Mouse (Mus musculus): ENCODE results near the gene Vps45. TPM values are rescaled to one million over a fixed set of nuclear protein-coding genes. Genes with fewer than 3 reads are reported as not detected.

Vps45 gene
- 15.3 and 20.3 TPM in 2 replicates for polyA plus RNA-seq (2012; rRNA removed)

DNA sequence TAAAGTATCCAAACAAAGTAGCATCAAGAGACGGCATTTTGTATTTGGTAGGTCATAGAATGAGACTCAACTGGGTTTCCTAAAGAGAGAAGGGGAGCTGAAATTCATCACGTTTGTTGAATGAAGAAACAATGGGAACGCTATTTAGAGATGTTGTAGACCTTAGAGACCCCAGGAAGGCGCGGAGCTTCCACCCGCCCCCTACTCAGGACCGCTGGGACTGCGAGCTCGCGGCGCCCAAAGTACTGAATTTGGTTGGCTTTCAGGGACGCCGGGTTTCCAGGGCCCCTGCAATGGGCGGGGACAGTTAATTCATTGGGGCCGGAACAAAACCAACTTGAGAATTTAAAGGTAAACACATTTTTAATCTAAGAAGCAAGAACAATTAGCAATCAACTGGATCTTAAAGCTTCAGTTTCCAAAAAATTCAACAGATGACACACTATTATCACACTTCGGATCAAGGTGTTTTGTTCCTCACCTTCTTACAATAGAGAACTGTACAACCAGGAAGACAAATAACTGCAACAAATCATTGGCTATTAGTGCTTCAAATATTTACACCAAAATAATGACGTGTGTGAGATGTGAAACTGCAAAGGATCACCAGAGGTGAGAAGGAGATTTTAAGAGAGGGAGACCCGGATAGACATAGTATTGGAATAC lies at the start of gene Vps45:
Gene Vps45, minus strand, starts transcription at position 236 of the 666 bp plus-strand sequence.
- DNase-seq (ENCODE audit: low spot score), result peak; percentile 47

DNA sequence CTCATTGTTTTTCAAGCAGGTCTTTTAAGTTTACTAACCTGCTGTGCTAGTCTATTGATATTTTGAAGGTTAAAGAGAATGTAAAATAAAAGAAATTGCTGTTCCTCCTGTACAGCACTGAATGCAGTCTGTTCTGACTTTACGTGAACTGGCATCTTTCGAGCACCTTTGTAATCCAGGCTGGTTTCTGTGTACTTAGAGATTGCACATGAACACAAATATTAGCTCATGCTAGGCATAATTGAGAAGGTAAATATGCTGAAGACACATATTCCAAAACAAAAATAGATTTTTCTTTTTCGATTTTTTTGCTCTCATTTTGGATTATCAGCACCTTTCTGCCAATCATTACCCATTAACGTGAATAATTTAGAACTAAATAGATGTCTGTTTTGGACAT lies 47.9 kb upstream of the Vps45 start:
- no peak for DNase-seq (ENCODE audit: low spot score)

DNA sequence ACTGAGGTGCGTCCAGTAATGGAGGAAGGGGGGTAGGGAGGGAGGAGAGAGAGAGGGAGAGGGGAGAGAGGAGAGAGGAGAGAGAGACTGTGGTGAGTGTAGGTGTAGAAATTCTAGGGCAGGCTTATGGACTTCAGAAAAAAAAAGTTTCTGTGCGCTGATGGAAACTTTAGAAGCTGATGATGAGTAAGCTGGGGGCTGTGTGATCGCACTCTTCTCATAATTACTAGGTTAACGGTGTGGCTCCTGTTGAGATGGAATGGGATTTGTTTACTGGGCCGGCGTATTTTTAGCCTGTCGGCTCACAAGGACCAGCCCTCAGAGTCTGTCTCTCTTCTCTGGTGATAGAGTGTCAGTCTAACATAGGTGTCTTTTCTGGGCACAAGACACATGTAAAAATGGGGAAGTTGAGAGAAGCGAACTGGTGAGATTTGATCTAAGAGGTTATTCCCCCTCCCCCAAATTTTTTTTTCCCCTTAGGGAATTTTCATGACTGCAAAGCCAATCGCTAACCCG lies 47.0 kb upstream of the Vps45 start:
- DNase-seq (ENCODE audit: low spot score), result no peak

DNA sequence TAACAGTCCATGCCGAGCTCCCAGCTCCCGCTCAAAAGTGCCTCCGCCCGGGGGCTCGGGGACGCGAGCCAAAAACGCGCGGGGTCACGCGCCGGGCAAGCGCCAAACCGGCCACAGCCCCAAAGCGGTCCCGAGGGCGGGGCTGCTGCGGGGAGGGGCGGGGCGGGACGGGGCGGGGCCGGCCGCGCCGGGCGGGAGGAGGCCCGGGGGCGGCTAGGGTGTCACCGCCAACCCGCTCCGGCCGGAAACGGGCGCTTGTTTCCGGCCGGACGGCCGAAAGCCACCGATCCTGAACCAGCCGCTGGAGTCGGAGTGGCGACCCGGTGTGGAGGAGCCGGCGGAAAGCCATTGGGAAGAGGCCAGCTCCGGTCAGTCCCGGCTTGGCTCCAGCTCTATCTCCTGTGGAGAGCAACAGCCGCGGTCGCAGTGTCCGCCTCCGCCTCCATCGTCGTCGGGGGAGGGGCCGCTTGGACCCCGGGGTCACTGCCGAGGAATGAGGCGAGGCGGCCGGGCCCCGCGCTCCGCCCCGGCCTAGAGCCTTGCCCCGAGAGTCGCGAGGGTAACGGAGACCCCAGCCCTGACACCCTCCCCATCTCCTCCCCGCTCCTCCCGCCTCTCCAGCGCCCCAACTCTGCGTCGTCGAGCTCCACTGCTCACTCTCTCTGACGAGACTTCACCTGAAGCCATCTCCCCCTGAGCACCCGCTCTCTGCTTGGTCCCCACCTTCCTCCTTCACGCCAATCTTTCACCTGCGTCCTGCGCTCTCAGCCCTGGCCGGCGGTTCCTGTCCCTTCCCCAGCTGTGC lies 46.2 kb upstream of the Vps45 start, which contains the start of gene Otud7b:
Gene Otud7b, plus strand, starts transcription at position 267 of the 805 bp plus-strand sequence.
- DNase-seq (ENCODE audit: low spot score), result peak; percentile 80

DNA sequence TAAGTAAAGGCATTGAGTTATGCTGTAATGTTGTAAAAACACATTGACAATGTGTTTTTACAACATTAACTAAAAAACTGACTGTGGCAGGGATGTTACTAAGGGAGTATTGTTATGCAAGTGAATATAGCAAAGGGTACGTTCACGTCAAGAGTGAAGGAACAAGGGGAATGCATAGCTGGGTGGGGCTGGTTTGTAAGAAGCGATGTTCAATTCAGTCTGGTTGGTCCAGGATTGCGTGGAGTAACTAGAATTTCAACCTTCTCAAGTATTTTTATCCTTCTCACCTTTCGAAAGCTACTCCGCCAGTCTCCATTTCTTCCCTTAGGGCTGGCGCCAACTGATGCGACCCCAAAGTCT lies 45.6 kb upstream of the Vps45 start:
- DNase-seq (ENCODE audit: low spot score), result no peak

DNA sequence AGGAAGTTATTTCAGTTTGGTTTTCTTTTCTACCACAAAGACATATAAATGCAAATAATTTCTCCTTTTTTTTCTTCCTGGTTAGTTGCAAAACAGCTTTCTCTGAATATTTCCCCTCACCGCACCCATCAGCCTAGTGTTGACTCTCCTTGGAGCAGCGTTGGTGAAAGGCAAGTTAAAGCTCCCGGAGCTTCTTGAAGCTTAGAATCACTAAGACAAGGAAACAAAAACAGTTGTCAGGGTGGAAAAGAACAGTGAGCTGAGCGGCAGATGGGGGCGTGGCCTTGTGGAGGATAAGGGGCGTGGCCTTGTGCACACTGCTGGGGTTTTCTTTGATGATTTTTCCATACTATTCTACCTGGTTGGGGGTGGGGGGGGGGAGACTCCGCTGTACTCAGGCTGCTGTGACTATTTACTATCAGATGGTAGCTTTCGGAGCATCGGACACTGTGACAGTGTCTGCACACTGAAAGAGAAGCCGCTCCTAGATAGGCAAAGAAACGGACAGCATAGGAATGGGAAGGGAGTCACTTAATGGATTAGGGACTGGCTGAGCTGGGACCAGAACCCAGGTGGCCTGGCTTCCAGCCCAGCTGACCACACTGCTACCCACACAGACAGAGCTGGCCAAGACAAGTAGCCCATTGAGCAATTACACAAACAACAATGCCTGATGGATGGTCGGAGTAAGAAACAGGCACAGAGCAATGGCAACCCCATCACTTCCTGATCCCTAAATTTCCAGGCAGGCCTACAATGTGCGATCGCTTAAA lies 44.0 kb upstream of the Vps45 start:
- no peak for DNase-seq (ENCODE audit: low spot score)

DNA sequence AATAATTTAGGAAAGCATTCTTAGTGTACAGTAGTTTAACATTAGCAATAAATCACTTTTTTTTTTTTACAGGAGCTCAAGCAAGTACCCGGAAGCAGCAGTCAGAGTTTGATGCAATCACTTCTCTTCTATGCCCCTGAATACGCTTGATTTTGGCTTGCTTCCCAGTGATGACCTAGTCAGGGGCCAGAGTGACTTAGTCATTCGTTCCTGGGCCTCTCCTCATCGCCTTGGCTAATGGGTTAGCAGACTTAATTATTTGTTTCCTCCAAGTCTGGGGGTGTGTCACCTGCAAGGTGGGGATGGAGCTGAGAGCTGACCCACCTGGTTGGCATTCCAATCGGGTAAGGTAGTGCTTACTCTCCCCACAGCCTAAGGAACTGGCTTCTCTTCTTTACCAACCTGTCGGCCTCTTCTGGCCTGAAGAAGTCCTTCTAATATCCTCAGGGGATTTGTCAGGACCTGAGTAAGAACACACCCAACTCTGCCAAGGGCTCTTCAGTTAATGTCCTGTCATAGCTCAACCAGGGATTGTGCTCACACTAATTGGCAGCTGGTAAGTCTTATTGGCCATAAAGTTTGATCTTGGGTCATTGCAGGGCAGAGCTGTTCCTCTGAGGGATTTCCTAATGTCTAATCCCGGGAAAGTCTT lies 40.5 kb upstream of the Vps45 start:
- no peak for DNase-seq (ENCODE audit: low spot score)

DNA sequence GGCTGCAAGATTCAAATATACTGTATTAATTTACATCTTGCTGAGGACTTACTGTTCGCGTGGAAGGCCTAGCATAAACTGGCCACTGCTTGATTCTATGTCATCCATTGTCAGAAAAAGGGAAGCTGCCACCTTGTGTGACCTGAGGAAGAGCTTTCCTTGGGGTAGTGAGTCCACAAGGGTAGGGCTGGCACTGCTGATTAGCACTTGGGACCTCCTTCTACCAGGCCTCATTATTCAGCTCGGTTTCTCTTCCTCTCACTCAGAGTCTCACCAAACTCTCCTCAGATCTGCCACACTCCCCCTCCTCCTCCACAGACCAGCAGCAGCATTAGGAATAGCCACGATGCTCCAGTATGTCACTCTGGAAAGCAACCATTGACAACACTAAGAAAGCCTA lies 39.9 kb upstream of the Vps45 start:
- no peak for DNase-seq (ENCODE audit: low spot score)

DNA sequence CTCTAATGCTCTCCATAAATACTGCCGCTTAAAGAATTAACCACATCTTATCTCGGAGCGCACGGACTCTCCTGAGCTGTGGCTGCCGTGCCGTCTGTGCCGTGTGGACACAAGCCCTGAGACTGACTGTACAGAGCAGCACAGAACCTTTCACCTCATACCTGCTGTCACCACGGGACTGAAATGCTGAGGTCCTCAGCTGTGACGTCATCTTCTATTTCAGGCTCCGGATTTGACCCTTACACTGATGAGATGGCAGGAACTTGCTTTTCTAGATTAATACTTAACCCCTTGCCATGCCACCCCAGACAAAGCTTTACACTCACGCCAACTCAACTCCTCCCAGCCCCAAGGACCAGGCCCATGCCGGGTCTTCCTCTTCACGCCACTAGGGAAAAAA lies 35.9 kb upstream of the Vps45 start:
- DNase-seq (ENCODE audit: low spot score), result no peak

DNA sequence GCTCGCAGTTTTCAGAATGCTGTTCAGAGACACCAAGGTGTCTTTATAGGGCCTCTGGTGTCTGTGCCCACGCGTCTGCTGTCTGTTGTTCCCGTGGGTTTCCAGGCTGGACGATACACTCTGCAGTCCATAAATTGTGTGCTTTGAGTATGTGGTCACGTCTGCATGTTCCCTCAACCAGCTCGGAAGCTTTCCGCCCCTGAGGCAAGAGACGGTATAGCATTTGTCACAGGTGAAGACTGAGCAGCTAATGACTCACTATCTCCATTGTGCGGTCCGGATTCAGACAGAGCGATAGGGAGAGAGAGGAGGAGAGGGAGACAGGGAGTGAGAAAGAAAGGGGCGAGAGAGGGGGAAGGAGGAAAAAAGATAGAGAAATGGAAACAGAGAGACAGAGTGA lies 35.2 kb upstream of the Vps45 start:
- no peak for DNase-seq (ENCODE audit: low spot score)

DNA sequence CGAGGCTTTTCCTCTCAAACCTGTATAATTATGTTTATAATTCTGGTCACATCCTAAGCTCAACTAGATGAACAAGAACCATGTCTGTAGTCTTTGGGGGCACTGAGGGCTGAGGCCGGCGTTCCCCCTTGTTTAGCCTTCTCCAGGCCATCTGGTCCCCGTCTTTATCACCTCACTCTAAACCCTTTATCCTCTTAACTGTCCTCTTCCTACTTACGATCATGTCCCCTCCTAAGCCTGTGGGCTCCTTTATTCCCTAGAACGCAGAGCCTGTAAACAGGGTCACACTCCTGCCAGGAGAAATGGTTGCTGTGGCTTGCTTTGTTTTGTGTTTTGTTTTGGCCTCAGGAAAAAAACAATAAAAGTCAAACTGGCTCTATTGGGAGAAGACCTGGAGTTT lies 33.7 kb upstream of the Vps45 start:
- no peak for DNase-seq (ENCODE audit: low spot score)

DNA sequence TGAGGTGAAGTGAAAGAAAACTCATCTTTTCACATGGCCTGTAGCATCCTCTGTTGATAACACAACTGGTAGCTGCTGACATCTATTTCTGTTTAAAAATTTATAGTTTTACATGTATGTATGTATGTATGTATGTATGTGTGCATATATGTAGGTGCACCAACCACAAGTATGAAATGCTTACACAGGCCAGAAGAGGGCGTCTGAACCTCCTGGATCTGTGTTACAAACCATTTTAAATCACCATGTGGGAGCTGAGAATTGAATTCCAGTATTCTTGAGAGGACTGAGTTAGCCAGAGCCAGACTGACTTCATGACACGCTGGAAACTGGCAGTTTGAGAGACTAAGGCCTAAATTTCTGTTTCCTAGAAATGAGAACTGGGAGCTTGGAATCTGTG lies 32.9 kb upstream of the Vps45 start:
- DNase-seq (ENCODE audit: low spot score), result no peak

DNA sequence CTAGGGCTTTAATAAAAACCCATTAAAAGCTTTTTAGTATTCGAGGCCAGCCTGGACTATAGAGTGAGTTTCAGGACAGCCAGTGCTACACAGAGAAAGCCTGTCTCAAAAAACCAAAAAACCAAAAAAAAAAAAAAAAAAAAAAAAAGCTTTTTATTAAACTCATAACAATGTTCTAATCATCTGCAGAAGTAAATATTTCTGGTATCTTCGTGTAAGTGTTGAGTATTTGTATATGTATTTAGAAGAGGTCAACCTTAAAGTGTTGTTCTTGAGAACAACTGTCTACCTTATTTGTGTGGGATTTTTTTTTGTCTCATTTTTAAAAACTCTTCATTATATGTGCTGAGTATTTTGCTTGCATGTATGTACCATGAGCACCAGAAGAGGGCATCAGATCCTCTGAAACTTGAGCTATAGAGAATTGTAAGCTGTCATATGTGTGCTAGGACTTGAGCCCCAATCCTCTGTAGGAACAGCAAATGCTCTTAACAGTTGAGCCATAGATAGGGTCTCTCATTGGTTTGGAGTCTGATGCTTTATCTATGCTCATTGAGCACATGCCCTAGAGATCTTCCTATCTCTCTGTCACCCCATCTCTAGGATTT lies 31.7 kb upstream of the Vps45 start:
- no peak for DNase-seq (ENCODE audit: low spot score)

DNA sequence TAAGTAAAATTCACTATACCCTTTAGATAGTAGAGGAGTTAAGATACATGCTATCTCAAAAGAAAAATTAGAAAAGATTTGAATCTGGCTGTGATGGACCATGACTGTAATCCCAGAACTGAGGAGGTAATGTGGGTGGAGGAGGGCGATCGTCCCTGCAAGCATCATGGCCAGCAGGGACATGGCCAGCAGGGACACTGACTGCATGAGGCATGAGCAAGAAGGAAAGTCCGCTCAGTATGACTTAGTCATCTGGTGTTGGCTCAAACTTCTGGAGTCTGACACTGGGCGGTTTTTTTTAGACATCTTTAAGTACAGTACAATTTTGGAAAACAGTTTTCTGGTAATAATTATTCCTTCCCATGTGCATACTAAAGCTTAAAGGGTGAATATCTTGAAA lies 29.5 kb upstream of the Vps45 start:
- no peak for DNase-seq (ENCODE audit: low spot score)

DNA sequence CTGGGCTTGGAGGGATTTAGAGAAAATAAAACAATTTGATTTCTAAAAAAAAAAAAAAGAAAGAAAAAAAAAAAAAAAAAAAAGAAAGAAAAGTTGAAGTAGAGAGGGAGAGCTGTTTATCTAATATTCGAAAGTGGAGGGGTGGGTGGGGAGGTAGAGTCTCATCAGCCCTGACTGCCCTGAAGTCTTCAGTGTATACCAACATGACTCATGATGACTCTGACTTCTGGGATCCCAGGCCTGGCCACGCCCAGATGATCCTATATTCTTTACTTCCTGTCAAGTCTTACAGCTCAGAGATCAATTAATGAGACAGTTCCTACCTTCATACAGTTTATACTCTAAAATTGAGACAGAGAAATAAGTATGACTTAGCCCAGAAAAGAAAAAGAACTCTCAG lies 29.0 kb upstream of the Vps45 start:
- no peak for DNase-seq (ENCODE audit: low spot score)

DNA sequence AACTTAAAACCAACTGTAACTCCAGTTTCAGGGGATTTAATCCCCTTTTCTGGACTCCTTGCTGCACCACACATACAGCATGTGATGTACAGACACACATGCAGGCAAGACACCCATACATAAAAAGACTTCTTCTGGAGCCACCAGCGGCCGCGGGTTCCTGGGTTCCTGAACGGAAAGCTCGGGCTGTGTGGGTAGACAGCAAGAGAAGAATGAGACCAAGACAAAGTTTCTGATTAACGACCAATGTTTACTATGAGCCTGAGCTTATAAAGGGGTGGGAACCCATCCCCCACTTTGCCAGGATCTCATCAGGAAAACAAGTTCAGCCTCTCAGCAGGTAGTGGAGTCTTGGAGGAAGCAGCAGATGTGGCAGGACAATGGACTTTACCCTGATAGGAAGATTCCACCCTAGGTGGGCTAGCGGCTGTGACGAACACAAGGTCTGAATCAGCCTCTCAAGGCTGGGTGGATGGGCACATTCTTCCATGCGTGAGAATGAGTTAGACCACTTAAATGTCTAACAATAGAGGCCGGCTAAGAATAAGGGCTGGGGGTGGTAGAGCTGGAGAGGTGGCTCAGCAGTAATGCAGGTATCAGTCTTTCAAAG lies 26.0 kb upstream of the Vps45 start:
- DNase-seq (ENCODE audit: low spot score), result no peak

DNA sequence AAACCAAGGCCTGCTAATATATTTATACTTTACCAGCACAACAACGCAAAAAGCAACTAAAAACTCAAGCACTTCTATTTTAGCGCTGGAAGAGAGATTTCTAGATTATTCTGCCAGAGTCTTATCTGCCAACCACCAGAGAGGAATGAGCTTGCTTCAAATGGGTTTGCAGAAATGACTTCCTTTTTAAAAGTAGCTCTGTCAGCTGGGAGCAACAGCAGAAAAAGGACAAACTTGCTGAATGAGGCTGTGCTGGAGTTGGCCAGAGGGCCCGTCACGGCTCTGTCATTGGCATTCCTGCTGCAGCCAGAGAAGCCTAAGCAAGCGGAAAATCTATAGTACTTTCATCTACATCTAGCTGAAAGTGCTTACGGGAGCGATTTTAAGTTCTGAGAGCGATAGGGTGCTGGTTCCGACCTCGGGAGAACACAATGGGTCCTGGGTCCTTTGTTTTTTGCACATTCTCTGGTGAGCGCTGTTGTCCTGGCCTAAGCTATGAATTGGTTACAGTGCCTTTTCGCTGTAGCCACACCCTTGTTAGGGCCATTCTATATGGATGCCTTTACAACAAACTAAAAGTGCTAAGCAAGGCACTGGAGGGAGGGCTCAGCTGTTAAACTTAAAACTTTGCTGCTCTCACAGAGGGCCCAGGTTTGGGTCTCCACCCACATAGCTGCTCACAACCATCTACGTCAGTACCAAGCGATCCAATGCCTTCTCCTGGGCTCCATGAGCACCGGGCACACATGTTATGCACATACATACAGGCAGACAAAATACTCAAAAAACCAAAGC lies 24.6 kb upstream of the Vps45 start:
- DNase-seq (ENCODE audit: low spot score), result no peak

DNA sequence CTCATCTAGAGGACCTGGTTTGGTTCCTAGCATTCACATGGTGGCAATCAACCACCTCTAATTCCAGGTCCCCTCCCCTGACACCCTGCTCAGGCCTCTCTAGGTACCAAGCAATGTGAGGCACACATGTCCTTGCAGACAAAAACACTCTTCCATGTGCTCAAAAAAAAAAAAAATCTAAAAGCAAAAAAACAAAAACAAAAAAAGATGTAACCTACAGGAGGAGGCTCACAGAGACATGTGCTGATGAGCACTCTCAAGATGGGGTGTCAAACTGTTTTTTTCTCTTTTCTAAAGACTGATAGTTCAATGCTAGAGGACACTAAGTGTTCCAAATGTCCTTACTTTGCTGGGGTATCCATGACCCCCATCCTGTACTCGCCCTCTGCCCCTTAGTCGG lies 23.8 kb upstream of the Vps45 start:
- DNase-seq (ENCODE audit: low spot score), result no peak

DNA sequence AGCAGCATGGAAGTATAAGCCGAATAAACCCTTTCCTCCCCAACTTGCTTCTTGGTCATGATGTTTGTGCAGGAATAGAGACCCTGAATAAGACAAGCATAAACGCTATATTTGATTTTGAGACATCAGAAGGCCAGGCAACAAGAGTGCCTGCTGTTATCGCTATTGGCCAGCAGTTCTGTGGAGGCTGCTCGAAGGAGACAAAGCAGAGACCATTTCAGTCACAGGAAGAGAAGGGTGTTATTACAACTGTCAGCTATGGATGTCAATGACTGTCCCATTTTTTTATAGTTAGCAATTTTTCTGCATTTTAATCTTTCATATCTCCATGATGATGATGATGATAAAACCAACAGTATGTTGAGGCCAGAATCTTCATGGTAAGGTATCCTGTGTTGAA lies 23.4 kb upstream of the Vps45 start:
- no peak for DNase-seq (ENCODE audit: low spot score)

DNA sequence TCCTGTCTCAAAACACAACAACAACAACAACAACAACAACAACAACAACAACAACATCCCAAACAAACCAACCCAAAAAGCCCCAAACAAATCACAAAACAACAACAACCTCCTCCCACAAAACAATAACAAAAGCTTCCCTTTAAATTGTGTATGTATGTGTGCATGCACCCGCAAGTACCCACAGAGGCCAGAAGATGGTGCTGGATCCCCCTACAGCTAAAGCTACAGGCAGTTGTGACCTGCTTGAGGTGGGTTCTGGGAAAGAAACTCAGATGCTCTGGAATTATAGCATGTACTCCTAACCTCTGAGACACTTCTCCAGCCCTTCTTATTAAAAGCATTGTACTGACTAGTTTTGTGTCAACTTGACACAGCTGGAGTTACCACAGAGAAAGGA lies 22.7 kb upstream of the Vps45 start:
- DNase-seq (ENCODE audit: low spot score), result no peak
